Mouse (Mus musculus): Measurements from ENCODE around the gene Osbpl10. TPM values are rescaled to one million over a fixed set of nuclear protein-coding genes. Genes with fewer than 3 reads are reported as not detected.
"Not testable (repeated sequence)": the region's sequence is repeated elsewhere in the genome, so short reads cannot be mapped to it uniquely, and the experiment has no call there.

Gene Osbpl10
- 10 to 100 TPM in 1 of 4 experiments, 1 to 10 TPM in 3; 4.8 to 11.5 (median 8.3) TPM for total RNA-seq (2022)

GRCm38 (mm10) chr9:114978281-114979111 is at the start of gene Osbpl10:
Gene Osbpl10 (plus strand): TSS chr9:114978569.
- DNase-seq = peak; percentile 69

GRCm38 (mm10) chr9:114930464-114931090 is 47.8 kb upstream of the Osbpl10 start:
- DNase-seq = peak; percentile 62

- peak; percentile 29 for DNase-seq
Observed at GRCm38 (mm10) chr9:114932607-114933006, 45.8 kb upstream of the Osbpl10 start.

- DNase-seq = no peak
Observed at GRCm38 (mm10) chr9:114933037-114933722, 45.2 kb upstream of the Osbpl10 start.

GRCm38 (mm10) chr9:114933723-114934171 is 44.6 kb upstream of the Osbpl10 start, which contains the start of gene Gpd1l:
Gene Gpd1l (minus strand): TSS chr9:114933987.
- DNase-seq = peak; percentile 98

GRCm38 (mm10) chr9:114934231-114934630 is 44.1 kb upstream of the Osbpl10 start:
- DNase-seq = no peak

- DNase-seq = no peak
Observed at GRCm38 (mm10) chr9:114935321-114935720, 43.0 kb upstream of the Osbpl10 start.

- no peak for DNase-seq
Observed at GRCm38 (mm10) chr9:114936687-114937086, 41.7 kb upstream of the Osbpl10 start.

- no peak for DNase-seq
Observed at GRCm38 (mm10) chr9:114944642-114945041, 33.7 kb upstream of the Osbpl10 start.

GRCm38 (mm10) chr9:114945576-114945975 is 32.8 kb upstream of the Osbpl10 start:
- no peak for DNase-seq

GRCm38 (mm10) chr9:114948395-114948794 is 30.0 kb upstream of the Osbpl10 start:
- DNase-seq = peak; percentile 28

GRCm38 (mm10) chr9:114952866-114953265 is 25.5 kb upstream of the Osbpl10 start:
- DNase-seq = no peak

- DNase-seq = no peak
Observed at GRCm38 (mm10) chr9:114955340-114955739, 23.0 kb upstream of the Osbpl10 start.

GRCm38 (mm10) chr9:114956945-114957344 is 21.4 kb upstream of the Osbpl10 start:
- DNase-seq = no peak

- DNase-seq = no peak
Observed at GRCm38 (mm10) chr9:114960043-114960789, 18.2 kb upstream of the Osbpl10 start.

- no peak for DNase-seq
Observed at GRCm38 (mm10) chr9:114960844-114961243, 17.5 kb upstream of the Osbpl10 start.

GRCm38 (mm10) chr9:114964093-114964492 is 14.3 kb upstream of the Osbpl10 start:
- no peak for DNase-seq

- DNase-seq = not testable (repeated sequence)
Observed at GRCm38 (mm10) chr9:114966286-114966685, 12.1 kb upstream of the Osbpl10 start.

GRCm38 (mm10) chr9:114977461-114978280 is 698 bp upstream of the Osbpl10 start:
- no peak for DNase-seq

- DNase-seq = no peak
Observed at GRCm38 (mm10) chr9:114979969-114980368, 1.6 kb downstream of the Osbpl10 start.

GRCm38 (mm10) chr9:114982689-114983360 is 4.5 kb downstream of the Osbpl10 start, which contains the start of gene Rps27rt:
Gene Rps27rt (minus strand): TSS chr9:114982739.
- no peak for DNase-seq
